Mouse (Mus musculus): ENCODE data around the gene Knstrn. TPM values are rescaled to one million over a fixed set of nuclear protein-coding genes. Genes with fewer than 3 reads are reported as not detected.
A peak's percentile ranks its signal among the peaks of the same experiment; 100 is the strongest.

The Knstrn gene
- polyA plus RNA-seq, 1 experiment from 2014 or later = 94.0 TPM

DNA sequence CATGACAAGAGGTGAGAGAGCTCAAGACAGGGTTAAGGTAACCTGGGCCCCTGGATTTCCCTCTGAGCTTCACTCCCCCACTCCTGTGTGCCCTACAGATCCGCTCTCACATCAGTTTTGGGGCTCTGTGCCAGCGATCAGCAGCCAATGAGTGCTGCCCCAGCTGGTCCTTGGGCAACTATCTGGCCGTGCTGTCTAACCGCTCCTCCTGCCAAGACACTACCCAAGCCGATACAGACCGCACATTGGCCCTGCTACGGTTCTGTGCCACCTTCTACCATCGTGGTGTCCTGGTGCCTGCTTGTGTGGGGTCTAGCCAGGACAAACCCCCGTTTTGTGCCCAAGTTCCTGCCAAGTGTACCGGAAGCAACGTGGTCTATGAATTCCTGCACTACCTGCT, 24.3 kb upstream of the Knstrn start:
- Histone ChIP-seq H3K27ac (ENCODE audit: low read length) (no peak overlapping the region), H3K4me3 (ENCODE audit: low read length) (no peak overlapping the region), H3K9me3 (replicated peaks; ENCODE audit: control insufficient read depth, low read length) (no peaks in the 10 kb centered on the region), H3K27me3 (ENCODE audit: control insufficient read depth, insufficient read depth, low read length) (peaks cover 7% of the 10 kb centered on the region), H3K4me2 (ENCODE audit: low read depth, low read length) (no peak overlapping the region), H3K36me3 (ENCODE audit: control insufficient read depth, insufficient read depth) (no peaks in the 10 kb centered on the region), H3K4me1 (ENCODE audit: control insufficient read depth, insufficient read depth, low read length) (peaks cover 8% of the 10 kb centered on the region; the same call in 1 of the 2 replicates), H3K9ac (ENCODE audit: low read length) (no peak overlapping the region)
- no peak for ATAC-seq (replicated peaks; ENCODE audit: extremely low read depth, insufficient read depth, low FRiP score)
- WGBS = 83% methylated on average over 11 of the region's 11 CpGs

DNA sequence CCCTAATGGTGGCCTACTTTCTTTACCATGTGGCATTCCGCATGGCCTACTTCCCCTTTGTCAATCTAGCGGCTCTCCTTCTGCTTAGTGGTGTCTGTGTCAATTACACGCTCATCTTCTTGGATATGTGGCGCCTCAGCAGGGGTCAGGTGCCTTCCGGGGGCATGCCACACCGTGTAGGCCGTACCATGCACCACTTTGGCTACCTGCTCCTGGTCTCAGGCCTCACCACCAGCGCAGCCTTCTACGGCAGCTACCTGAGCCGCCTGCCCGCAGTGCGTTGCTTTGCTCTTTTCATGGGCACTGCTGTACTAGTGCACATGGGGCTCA, 23.6 kb upstream of the Knstrn start:
- WGBS = 57% methylated on average over 12 of the region's 12 CpGs

DNA sequence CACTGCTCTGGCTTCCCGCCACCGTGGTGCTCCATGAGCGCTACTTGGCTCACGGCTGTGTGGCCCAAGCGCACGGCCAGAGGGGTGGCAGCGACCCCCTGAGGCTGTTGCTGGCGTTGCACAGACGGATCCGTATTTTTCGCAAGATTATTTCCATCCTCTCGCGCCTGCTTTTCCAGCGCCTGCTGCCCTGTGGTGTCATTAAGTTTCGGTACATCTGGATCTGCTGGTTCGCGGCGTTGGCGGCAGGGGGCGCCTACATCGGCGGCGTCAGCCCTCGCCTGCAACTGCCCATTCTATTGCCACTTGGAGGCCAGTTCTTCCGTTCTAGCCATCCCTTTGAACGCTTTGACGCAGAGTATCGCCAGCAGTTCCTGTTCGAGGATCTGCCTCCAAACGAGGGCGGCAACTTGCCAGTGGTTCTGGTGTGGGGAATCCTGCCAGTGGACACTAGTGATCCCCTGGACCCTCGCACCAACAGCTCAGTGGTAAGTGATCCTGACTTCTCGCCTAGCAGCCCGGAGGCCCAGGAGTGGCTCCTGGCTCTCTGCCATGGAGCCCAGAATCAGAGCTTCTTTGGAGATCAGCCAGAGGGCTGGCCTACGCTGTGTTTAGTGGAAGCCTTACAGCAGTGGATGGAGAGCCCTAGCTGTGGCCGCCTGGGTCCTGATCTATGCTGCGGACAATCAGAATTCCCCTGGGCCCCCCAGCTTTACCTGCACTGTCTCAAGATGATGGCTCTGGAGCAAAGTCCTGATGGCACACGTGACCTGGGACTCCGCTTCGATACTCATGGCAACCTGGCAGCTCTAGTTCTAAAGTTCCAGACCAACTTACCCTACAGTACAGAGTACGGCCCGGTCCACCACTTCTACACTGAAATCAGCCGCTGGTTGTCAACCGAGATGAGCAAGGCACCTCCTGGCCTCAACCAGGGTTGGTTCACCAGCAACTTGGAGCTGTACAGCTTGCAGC, 23.0 kb upstream of the Knstrn start:
- Histone ChIP-seq H3K36me3 (ENCODE audit: control insufficient read depth, insufficient read depth) (no peaks in the 10 kb centered on the region), H3K4me2 (ENCODE audit: low read depth, low read length) (peak overlapping the region; percentile 52), H3K4me1 (ENCODE audit: control insufficient read depth, insufficient read depth, low read length) (peaks cover 8% of the 10 kb centered on the region; the same call in 1 of the 2 replicates), H3K27ac (ENCODE audit: low read length) (no peak overlapping the region), H3K27me3 (ENCODE audit: control insufficient read depth, insufficient read depth, low read length) (peaks cover 7% of the 10 kb centered on the region), H3K9ac (ENCODE audit: low read length) (peak overlapping the region; percentile 44), H3K9me3 (replicated peaks; ENCODE audit: control insufficient read depth, low read length) (no peaks in the 10 kb centered on the region), H3K4me3 (ENCODE audit: low read length) (peak overlapping the region; percentile 37)
- WGBS = 21% methylated on average over 44 of the region's 44 CpGs
- ATAC-seq (replicated peaks; ENCODE audit: extremely low read depth, insufficient read depth, low FRiP score) = peak; percentile 76

More for the DNA sequence above, 23.6 kb upstream of the Knstrn start:
- ATAC-seq (replicated peaks; ENCODE audit: extremely low read depth, insufficient read depth, low FRiP score) = no peak
- H3K27ac ChIP-seq (ENCODE audit: low read length) = no peak overlapping the region
- peaks cover 7% of the 10 kb centered on the region for H3K27me3 ChIP-seq (ENCODE audit: control insufficient read depth, insufficient read depth, low read length)
- H3K9ac ChIP-seq (ENCODE audit: low read length) = peak overlapping the region; percentile 44; the same call in 1 of the 2 replicates
- H3K4me2 ChIP-seq (ENCODE audit: low read depth, low read length) = peak overlapping the region; percentile 52
- H3K4me1 ChIP-seq (ENCODE audit: control insufficient read depth, insufficient read depth, low read length) = peaks cover 8% of the 10 kb centered on the region; the same call in 1 of the 2 replicates
- peak overlapping the region; percentile 37 for H3K4me3 ChIP-seq (ENCODE audit: low read length)
- H3K9me3 ChIP-seq (replicated peaks; ENCODE audit: control insufficient read depth, low read length) = no peaks in the 10 kb centered on the region
- H3K36me3 ChIP-seq (ENCODE audit: control insufficient read depth, insufficient read depth) = no peaks in the 10 kb centered on the region

DNA sequence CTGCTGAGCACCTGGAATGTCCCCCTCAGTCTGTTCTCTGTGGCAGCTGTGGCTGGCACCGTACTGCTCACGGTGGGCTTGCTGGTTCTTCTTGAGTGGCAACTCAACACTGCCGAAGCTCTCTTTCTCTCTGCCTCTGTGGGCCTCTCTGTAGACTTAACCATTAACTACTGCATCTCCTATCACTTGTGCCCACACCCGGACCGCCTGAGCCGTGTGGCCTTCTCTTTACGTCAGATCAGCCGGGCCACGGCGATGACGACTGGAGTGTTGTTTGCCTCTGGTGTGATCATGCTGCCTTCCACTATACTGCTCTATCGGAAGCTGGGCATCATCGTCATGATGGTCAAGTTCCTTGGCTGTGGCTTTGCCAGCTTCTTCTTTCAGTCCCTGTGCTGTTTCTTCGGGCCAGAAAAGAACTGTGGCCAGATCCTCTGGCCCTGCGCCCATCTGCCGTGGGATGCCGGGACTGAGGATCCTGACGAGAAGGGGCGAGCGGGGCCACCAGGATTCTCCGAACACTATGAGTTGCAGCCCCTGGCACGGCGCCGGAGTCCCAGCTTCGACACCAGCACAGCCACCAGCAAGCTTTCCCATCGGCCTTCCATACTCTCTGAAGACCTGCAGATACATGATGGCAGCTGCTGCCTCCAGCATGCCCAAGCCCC, 22.1 kb upstream of the Knstrn start:
- Histone ChIP-seq H3K27ac (ENCODE audit: low read length) (no peak overlapping the region), H3K4me1 (ENCODE audit: control insufficient read depth, insufficient read depth, low read length) (peaks cover 8% of the 10 kb centered on the region; the same call in 1 of the 2 replicates), H3K36me3 (ENCODE audit: control insufficient read depth, insufficient read depth) (no peaks in the 10 kb centered on the region), H3K27me3 (ENCODE audit: control insufficient read depth, insufficient read depth, low read length) (peaks cover 7% of the 10 kb centered on the region), H3K9ac (ENCODE audit: low read length) (no peak overlapping the region), H3K9me3 (replicated peaks; ENCODE audit: control insufficient read depth, low read length) (no peaks in the 10 kb centered on the region), H3K4me3 (ENCODE audit: low read length) (no peak overlapping the region), H3K4me2 (ENCODE audit: low read depth, low read length) (no peak overlapping the region)
- ATAC-seq (replicated peaks; ENCODE audit: extremely low read depth, insufficient read depth, low FRiP score) = no peak
- WGBS = 92% methylated on average over 26 of the region's 26 CpGs

DNA sequence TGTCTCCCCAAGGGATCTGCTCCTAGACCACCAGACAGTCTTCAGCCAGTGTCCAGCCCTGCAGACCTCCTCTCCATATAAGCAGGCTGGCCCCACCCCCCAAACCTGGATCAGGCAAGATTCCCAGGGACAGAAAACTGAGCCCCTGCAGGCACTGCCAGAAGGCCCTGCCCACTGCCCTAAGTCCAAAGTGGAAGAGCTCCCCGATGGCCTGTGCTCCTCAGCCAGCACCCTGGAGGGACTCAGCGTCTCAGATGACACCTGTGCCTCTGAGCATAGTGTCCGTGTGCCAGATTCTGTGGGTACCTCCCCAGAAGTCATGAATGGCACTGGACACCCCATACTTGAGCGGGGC, 21.6 kb upstream of the Knstrn start:
- Histone ChIP-seq H3K4me2 (ENCODE audit: low read depth, low read length) (no peak overlapping the region), H3K27me3 (ENCODE audit: control insufficient read depth, insufficient read depth, low read length) (peaks cover 7% of the 10 kb centered on the region), H3K4me3 (ENCODE audit: low read length) (no peak overlapping the region), H3K9ac (ENCODE audit: low read length) (no peak overlapping the region), H3K36me3 (ENCODE audit: control insufficient read depth, insufficient read depth) (no peaks in the 10 kb centered on the region), H3K9me3 (replicated peaks; ENCODE audit: control insufficient read depth, low read length) (no peaks in the 10 kb centered on the region), H3K27ac (ENCODE audit: low read length) (no peak overlapping the region), H3K4me1 (ENCODE audit: control insufficient read depth, insufficient read depth, low read length) (peaks cover 8% of the 10 kb centered on the region; the same call in 1 of the 2 replicates)
- no peak for ATAC-seq (replicated peaks; ENCODE audit: extremely low read depth, insufficient read depth, low FRiP score)
- 90% methylated on average over 4 of the region's 4 CpGs for WGBS

DNA sequence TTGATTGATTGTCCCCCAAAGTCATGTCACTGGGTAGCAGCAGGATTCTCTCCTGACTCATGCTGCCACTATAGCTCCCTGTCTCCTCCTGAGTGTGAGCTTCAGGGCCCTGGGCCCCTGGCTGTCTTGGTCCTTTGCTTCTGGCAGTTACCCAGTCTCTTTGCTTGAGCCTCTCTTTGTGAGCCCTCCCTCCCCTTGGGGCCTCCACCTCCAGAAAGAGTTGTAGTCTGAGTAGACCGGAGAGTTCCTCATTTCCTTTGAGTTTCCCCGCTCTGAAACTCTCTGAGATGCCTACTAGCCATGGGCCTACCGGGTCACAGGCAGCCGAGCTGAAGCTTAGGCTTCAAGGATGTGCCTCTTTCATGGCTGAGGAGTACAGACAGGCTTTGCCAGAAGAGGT, 20.2 kb upstream of the Knstrn start:
- H3K27ac ChIP-seq (ENCODE audit: low read length) = no peak overlapping the region
- no peak overlapping the region for H3K9ac ChIP-seq (ENCODE audit: low read length)
- H3K4me2 ChIP-seq (ENCODE audit: low read depth, low read length) = no peak overlapping the region
- H3K4me1 ChIP-seq (ENCODE audit: control insufficient read depth, insufficient read depth, low read length) = peaks cover 8% of the 10 kb centered on the region; the same call in 1 of the 2 replicates
- no peak overlapping the region for H3K4me3 ChIP-seq (ENCODE audit: low read length)
- no peak for ATAC-seq (replicated peaks; ENCODE audit: extremely low read depth, insufficient read depth, low FRiP score)
- 75% methylated on average over 4 of the region's 4 CpGs for WGBS
- peaks cover 3% of the 10 kb centered on the region; the same call in 1 of the 2 replicates for H3K9me3 ChIP-seq (replicated peaks; ENCODE audit: control insufficient read depth, low read length)
- H3K27me3 ChIP-seq (ENCODE audit: control insufficient read depth, insufficient read depth, low read length) = peaks cover 7% of the 10 kb centered on the region
- no peaks in the 10 kb centered on the region for H3K36me3 ChIP-seq (ENCODE audit: control insufficient read depth, insufficient read depth)

DNA sequence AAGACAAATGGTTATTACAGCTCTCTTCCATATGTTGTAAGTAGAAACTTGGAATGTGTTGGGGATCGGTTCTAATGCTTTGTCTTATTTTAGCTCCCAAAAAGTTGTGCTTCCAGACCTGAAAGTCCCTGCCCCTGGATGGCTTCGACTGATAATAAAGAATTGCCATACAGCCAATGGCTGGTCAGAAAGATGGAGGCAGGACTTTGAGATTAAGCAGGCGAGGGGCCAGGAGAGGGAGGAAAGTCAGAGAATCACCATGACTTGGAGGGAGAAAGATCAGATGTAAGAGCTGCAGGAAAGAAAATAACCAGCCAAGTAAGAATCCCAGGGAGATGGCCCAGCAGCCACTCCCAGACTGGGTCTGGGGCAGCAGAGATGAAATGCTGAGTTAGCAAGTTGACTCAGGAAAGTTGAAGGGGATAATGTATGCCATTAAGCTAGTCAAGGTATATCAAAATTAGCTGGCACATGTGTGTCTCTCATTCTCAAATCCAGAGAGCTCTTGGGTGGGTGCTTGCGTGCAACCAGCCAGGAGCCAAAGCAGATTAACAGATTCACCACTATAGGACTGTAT, 11.2 kb upstream of the Knstrn start:
- Histone ChIP-seq H3K27me3 (ENCODE audit: control insufficient read depth, insufficient read depth, low read length) (no peaks in the 10 kb centered on the region), H3K36me3 (ENCODE audit: control insufficient read depth, insufficient read depth) (no peaks in the 10 kb centered on the region), H3K4me1 (ENCODE audit: control insufficient read depth, insufficient read depth, low read length) (no peaks in the 10 kb centered on the region), H3K4me2 (ENCODE audit: low read depth, low read length) (no peak overlapping the region), H3K4me3 (ENCODE audit: low read length) (no peak overlapping the region), H3K9me3 (replicated peaks; ENCODE audit: control insufficient read depth, low read length) (peaks cover 3% of the 10 kb centered on the region; the same call in 1 of the 2 replicates), H3K27ac (ENCODE audit: low read length) (no peak overlapping the region), H3K9ac (ENCODE audit: low read length) (no peak overlapping the region)
- no peak for ATAC-seq (replicated peaks; ENCODE audit: extremely low read depth, insufficient read depth, low FRiP score)
- 60% methylated on average over 4 of the region's 4 CpGs for WGBS

DNA sequence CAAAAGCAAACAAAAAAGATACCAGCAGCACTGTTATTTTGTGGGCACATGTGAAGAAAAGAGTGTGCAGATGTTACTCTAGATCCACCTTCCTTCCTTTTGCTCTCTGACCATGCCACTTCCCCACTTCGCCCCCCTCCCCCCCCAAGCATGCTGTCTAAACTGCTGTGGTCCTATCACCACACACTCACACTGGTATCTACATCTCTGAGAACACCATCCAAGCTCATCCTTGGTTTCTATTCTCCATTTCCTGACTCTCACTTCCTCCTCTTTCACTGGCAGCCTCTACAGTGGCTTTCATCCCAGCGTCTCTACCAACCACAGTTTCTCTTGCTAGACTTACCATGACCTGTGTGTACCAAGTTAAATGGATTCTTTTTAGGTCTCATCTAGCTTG, 9.3 kb upstream of the Knstrn start:
- Histone ChIP-seq H3K27me3 (ENCODE audit: control insufficient read depth, insufficient read depth, low read length) (no peaks in the 10 kb centered on the region), H3K9me3 (replicated peaks; ENCODE audit: control insufficient read depth, low read length) (no peaks in the 10 kb centered on the region), H3K4me3 (ENCODE audit: low read length) (no peak overlapping the region), H3K4me1 (ENCODE audit: control insufficient read depth, insufficient read depth, low read length) (no peaks in the 10 kb centered on the region), H3K4me2 (ENCODE audit: low read depth, low read length) (no peak overlapping the region), H3K27ac (ENCODE audit: low read length) (no peak overlapping the region), H3K36me3 (ENCODE audit: control insufficient read depth, insufficient read depth) (no peaks in the 10 kb centered on the region), H3K9ac (ENCODE audit: low read length) (no peak overlapping the region)
- WGBS = 65% methylated on average over 2 of the region's 2 CpGs
- ATAC-seq (replicated peaks; ENCODE audit: extremely low read depth, insufficient read depth, low FRiP score) = no peak

DNA sequence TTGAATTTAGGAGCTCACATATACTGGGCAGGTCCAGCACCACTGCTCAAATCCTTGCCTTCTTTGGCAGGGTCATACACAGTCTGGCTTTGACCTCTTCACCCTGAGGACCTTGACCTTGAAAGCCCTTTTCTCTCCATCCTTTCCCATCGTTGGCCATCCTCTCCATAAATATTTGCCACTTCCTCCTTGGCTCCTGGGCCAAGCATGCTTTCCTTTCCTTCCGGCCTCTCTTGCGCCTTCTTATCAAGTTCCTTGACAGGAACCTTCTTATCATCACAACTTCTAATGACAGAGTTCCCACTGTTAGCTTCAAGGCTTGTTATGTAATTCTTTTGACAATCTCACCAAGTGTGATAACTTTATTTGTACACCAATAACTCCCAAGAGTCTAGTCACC, 8.7 kb upstream of the Knstrn start:
- H3K4me1 ChIP-seq (ENCODE audit: control insufficient read depth, insufficient read depth, low read length) = no peaks in the 10 kb centered on the region
- H3K27ac ChIP-seq (ENCODE audit: low read length) = no peak overlapping the region
- WGBS = 28% methylated on average over 3 of the region's 3 CpGs
- no peaks in the 10 kb centered on the region for H3K9me3 ChIP-seq (replicated peaks; ENCODE audit: control insufficient read depth, low read length)
- H3K4me2 ChIP-seq (ENCODE audit: low read depth, low read length) = no peak overlapping the region
- no peak for ATAC-seq (replicated peaks; ENCODE audit: extremely low read depth, insufficient read depth, low FRiP score)
- H3K27me3 ChIP-seq (ENCODE audit: control insufficient read depth, insufficient read depth, low read length) = no peaks in the 10 kb centered on the region
- H3K36me3 ChIP-seq (ENCODE audit: control insufficient read depth, insufficient read depth) = no peaks in the 10 kb centered on the region
- H3K9ac ChIP-seq (ENCODE audit: low read length) = no peak overlapping the region
- H3K4me3 ChIP-seq (ENCODE audit: low read length) = no peak overlapping the region

All from heart, embryonic 16.5 days (tissue).